In genomic region chr2:129197197-129197596, GRCm38 (mm10) we compare ENCODE assay signal across 10 mouse cellular contexts. TPM values are rescaled to one million over a fixed set of nuclear protein-coding genes. Genes with fewer than 3 reads are reported as not detected.
DNase-seq lines count a peak whose midpoint lies in the region; ATAC-seq lines count a peak whose summit lies in the region.
"Had no signal": no experiment of that assay in that cellular context is flagged by ENCODE, and none has a peak within 500 bp of the region (broad histone marks: within the 10 kb centered on the region; RNA-seq: fewer than 3 reads in every experiment).

No protein-coding gene starts in this region.

- DNase-seq in hindbrain, embryonic 10.5 days (ENCODE audit: low spot score) = no peak
- no peak for DNase-seq in hindbrain, embryonic 11.5 days (ENCODE audit: low spot score)
- no peak for DNase-seq in adrenal gland, postnatal 14 days
- no peak for DNase-seq in right cerebral cortex, postnatal 36 days (ENCODE audit: low spot score in 2 of 2)
- DNase-seq: kidney, postnatal 14 days had no signal

- no peaks in the 10 kb centered on the region for H3K9me3 ChIP-seq in hindbrain, embryonic 10.5 days
- H3K9me3 ChIP-seq in hindbrain, embryonic 11.5 days (ENCODE audit: control insufficient read depth, low read length) = no peaks in the 10 kb centered on the region
- no peaks in the 10 kb centered on the region for H3K9me3 ChIP-seq in embryonic facial prominence, embryonic 12.5 days
- no peaks in the 10 kb centered on the region for H3K9me3 ChIP-seq in hindbrain, embryonic 15.5 days
- H3K9me3 ChIP-seq: G1E had no signal

- WGBS in hindbrain, embryonic 10.5 days = 78% methylated on average over 5 of the region's 5 CpGs
- 73% methylated on average over 5 of the region's 5 CpGs for WGBS in hindbrain, embryonic 11.5 days
- WGBS in embryonic facial prominence, embryonic 12.5 days = 43% methylated on average over 5 of the region's 5 CpGs
- WGBS in hindbrain, embryonic 15.5 days = 71% methylated on average over 5 of the region's 5 CpGs
- 81% methylated on average over 5 of the region's 5 CpGs for WGBS in macrophage (ENCODE audit: missing documents)

- no peaks in the 10 kb centered on the region for H3K27me3 ChIP-seq in hindbrain, embryonic 10.5 days (ENCODE audit: insufficient read depth, poor library complexity, severe bottlenecking)
- no peaks in the 10 kb centered on the region for H3K27me3 ChIP-seq in hindbrain, embryonic 11.5 days (ENCODE audit: control insufficient read depth, insufficient read depth, low read length)
- no peaks in the 10 kb centered on the region for H3K27me3 ChIP-seq in embryonic facial prominence, embryonic 12.5 days
- no peaks in the 10 kb centered on the region for H3K27me3 ChIP-seq in hindbrain, embryonic 15.5 days

- ATAC-seq in hindbrain, embryonic 11.5 days (ENCODE audit: low FRiP score) = no peak
- ATAC-seq in embryonic facial prominence, embryonic 12.5 days (ENCODE audit: insufficient number of reproducible peaks, insufficient read depth, low FRiP score, low TSS enrichment) = no peak
- no peak for ATAC-seq in hindbrain, embryonic 15.5 days (ENCODE audit: low FRiP score, low read depth)
- no peak for ATAC-seq in granulocyte monocyte progenitor cell, adult 5-6 weeks (replicated peaks; ENCODE audit: poor library complexity, severe bottlenecking)

- H3K36me3 ChIP-seq in hindbrain, embryonic 10.5 days = peaks cover 23% of the 10 kb centered on the region
- H3K36me3 ChIP-seq in hindbrain, embryonic 11.5 days (ENCODE audit: control insufficient read depth, insufficient read depth, low read length) = 0 out of 2 replicates have a peak, but pooled peaks cover 2% of the 10 kb centered on the region
- H3K36me3 ChIP-seq in embryonic facial prominence, embryonic 12.5 days = peaks cover 14% of the 10 kb centered on the region
- H3K36me3 ChIP-seq in hindbrain, embryonic 15.5 days = peaks cover 10% of the 10 kb centered on the region
- H3K36me3 ChIP-seq in macrophage (ENCODE audit: inconsistent target) = peaks cover 1% of the 10 kb centered on the region; the same call in 1 of the 2 replicates

- H3K27ac ChIP-seq in hindbrain, embryonic 10.5 days = no peak overlapping the region
- no peak overlapping the region for H3K27ac ChIP-seq in hindbrain, embryonic 11.5 days (ENCODE audit: low read depth, low read length)
- no peak overlapping the region for H3K27ac ChIP-seq in embryonic facial prominence, embryonic 12.5 days
- H3K27ac ChIP-seq in hindbrain, embryonic 15.5 days (replicated peaks) = no peak overlapping the region
- peak overlapping the region; percentile 95 for H3K27ac ChIP-seq in macrophage

- H3K4me2 ChIP-seq in hindbrain, embryonic 11.5 days (replicated peaks; ENCODE audit: low read depth, low read length) = no peak overlapping the region
- peak overlapping the region; percentile 78 for H3K4me2 ChIP-seq in embryonic facial prominence, embryonic 12.5 days (replicated peaks)
- peak overlapping the region; percentile 80 for H3K4me2 ChIP-seq in hindbrain, embryonic 15.5 days

- H3K79me2 ChIP-seq in macrophage (ENCODE audit: inconsistent target) = peaks cover 31% of the 10 kb centered on the region

- H3K4me3 ChIP-seq in hindbrain, embryonic 10.5 days = peak overlapping the region; percentile 93
- H3K4me3 ChIP-seq in hindbrain, embryonic 11.5 days (ENCODE audit: low read depth, low read length) = no peak overlapping the region
- H3K4me3 ChIP-seq in embryonic facial prominence, embryonic 12.5 days = no peak overlapping the region
- peak overlapping the region; percentile 97 for H3K4me3 ChIP-seq in hindbrain, embryonic 15.5 days
- H3K4me3 ChIP-seq in macrophage (ENCODE audit: inconsistent target) = peak overlapping the region; percentile 56

- H3K9ac ChIP-seq in hindbrain, embryonic 11.5 days (ENCODE audit: low read depth, low read length) = no peak overlapping the region
- H3K9ac ChIP-seq in embryonic facial prominence, embryonic 12.5 days = no peak overlapping the region
- H3K9ac ChIP-seq in hindbrain, embryonic 15.5 days = no peak overlapping the region

- H3K4me1 ChIP-seq in hindbrain, embryonic 10.5 days (replicated peaks) = peaks cover 37% of the 10 kb centered on the region
- H3K4me1 ChIP-seq in hindbrain, embryonic 11.5 days (replicated peaks; ENCODE audit: control insufficient read depth, insufficient read depth, low read length) = no peaks in the 10 kb centered on the region
- peaks cover 12% of the 10 kb centered on the region for H3K4me1 ChIP-seq in embryonic facial prominence, embryonic 12.5 days
- peaks cover 33% of the 10 kb centered on the region for H3K4me1 ChIP-seq in hindbrain, embryonic 15.5 days (replicated peaks)

RNA-seq across cellular contexts. Expression of gene Slc20a1, which starts 1.4 kb away (rescaled TPM):
- polyA plus RNA-seq in hindbrain, embryonic 10.5 days (2016; fragmentation: Nextera tagmentation; extraction: Ambion mirVana) = 37.8 and 46.9 TPM in 2 replicates
- polyA plus RNA-seq in hindbrain, embryonic 11.5 days (2014; fragmentation: Nextera tagmentation; extraction: Ambion mirVana) = 50.3 and 59.9 TPM in 2 replicates
- polyA plus RNA-seq in embryonic facial prominence, embryonic 12.5 days (2016; fragmentation: Nextera tagmentation; extraction: Ambion mirVana) = 43.8 and 46.3 TPM in 2 replicates
- polyA plus RNA-seq in hindbrain, embryonic 15.5 days (2015; fragmentation: Nextera tagmentation; extraction: Ambion mirVana) = 47.8 and 48.3 TPM in 2 replicates
- 1,000 to 10,000 TPM in 1 of 26 experiments, 100 to 1,000 TPM in 23, 10 to 100 TPM in 2; 27.6 to 1,007 (median 266) TPM for total RNA-seq in macrophage (2018; cell fraction: chromatin; rRNA removed)
- total RNA-seq in macrophage (2018; cell fraction: cytosol; rRNA removed) = 10 to 100 TPM; 20.5 to 80.0 (median 36.1) TPM
- total RNA-seq in macrophage (2018; cell fraction: nucleus; rRNA removed) = 100 to 1,000 TPM in 19 of 26 experiments, 10 to 100 TPM in 7; 68.3 to 720 (median 172) TPM
- 36.9 to 54.7 TPM (median 39.8 TPM) in 3 replicates for polyA plus RNA-seq in macrophage (2018)
- 34.8 and 35.3 TPM in 2 replicates for total RNA-seq in granulocyte monocyte progenitor cell, adult 5-6 weeks (2014; fragmentation: Nextera tagmentation)
- total RNA-seq in granulocyte monocyte progenitor cell, adult 5-6 weeks (2017) = 71.3 and 85.3 TPM in 2 replicates
- total RNA-seq in adrenal gland, postnatal 14 days (2021) = 19.1 and 24.3 TPM in 2 replicates

Comparison
In these comparisons a context has a peak if more than half of its experiments do, and no peak if none do; other contexts are left out.
1. H3K4me3 ChIP-seq: peak in hindbrain, embryonic 10.5 days (single experiment), hindbrain, embryonic 15.5 days (single experiment) and macrophage (single experiment); none in hindbrain, embryonic 11.5 days (single experiment) and embryonic facial prominence, embryonic 12.5 days (single experiment).